8 mouse cellular contexts compared by ENCODE assay signal in the genomic region with DNA sequence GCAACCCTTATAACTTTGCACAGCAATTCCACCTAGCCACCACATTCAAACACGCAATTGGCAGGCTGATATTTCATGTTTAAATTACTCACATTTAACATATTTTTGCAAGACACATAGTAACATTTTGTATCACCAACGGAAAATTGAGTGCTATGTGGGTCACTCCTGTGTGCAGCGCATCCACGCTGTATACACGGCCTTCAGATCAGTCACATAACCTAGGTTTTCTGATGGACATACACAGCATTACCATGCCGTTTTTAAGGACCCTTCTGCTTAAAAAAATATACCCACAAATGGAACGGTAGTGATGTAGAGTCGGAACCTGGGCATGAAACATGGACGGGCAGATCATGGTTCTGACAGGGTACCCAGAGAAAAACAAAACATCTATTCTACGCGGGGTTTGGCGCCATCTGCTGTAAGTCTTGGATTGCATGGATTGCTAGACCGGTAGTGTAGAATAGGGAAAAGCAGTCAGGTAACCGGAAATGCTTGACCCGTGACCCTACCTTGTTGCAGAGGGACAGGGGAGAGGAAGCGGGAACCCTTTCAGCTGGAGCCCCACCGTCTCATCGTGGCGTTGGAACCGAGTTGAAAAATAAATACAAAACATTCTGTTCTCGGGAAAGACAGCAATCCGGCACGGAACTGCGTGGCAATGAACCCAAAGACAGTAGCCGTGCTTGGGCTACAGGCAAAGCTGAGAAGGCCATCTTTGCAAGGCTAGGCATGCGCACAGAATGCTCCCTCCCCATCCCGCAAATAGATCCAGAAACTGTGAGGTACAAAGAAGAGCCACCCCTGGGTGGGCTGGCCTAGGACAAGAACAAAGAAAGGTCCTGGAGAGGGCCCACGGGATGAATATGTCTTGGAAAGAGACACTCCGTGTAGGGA. TPM values are rescaled to one million over a fixed set of nuclear protein-coding genes. Genes with fewer than 3 reads are reported as not detected.
DNase-seq lines count a peak whose midpoint lies in the region; ATAC-seq lines count a peak whose summit lies in the region.

No protein-coding gene starts in this region.

- no peak overlapping the region for H3K27ac ChIP-seq in embryonic facial prominence, embryonic 15.5 days (replicated peaks)
- H3K27ac ChIP-seq in heart, embryonic 16.5 days (ENCODE audit: low read length), result no peak overlapping the region
- H3K27ac ChIP-seq in neural tube, embryonic 12.5 days, result no peak overlapping the region

- peaks cover 2% of the 10 kb centered on the region; the same call in 1 of the 2 replicates for H3K27me3 ChIP-seq in embryonic facial prominence, embryonic 15.5 days
- no peaks in the 10 kb centered on the region for H3K27me3 ChIP-seq in heart, embryonic 16.5 days (ENCODE audit: control insufficient read depth, insufficient read depth, low read length)
- no peaks in the 10 kb centered on the region for H3K27me3 ChIP-seq in neural tube, embryonic 12.5 days (replicated peaks)

- peaks cover 4% of the 10 kb centered on the region; the same call in 1 of the 2 replicates for H3K4me1 ChIP-seq in embryonic facial prominence, embryonic 15.5 days
- H3K4me1 ChIP-seq in heart, embryonic 16.5 days (ENCODE audit: control insufficient read depth, insufficient read depth, low read length), result no peaks in the 10 kb centered on the region
- no peaks in the 10 kb centered on the region for H3K4me1 ChIP-seq in neural tube, embryonic 12.5 days

- H3K9me3 ChIP-seq in embryonic facial prominence, embryonic 15.5 days (replicated peaks), result no peaks in the 10 kb centered on the region
- H3K9me3 ChIP-seq in heart, embryonic 16.5 days (replicated peaks; ENCODE audit: control insufficient read depth, low read length), result no peaks in the 10 kb centered on the region
- no peaks in the 10 kb centered on the region for H3K9me3 ChIP-seq in neural tube, embryonic 12.5 days

- no peak overlapping the region for H3K4me3 ChIP-seq in embryonic facial prominence, embryonic 15.5 days (replicated peaks)
- peak overlapping the region; percentile 6; the same call in 1 of the 2 replicates for H3K4me3 ChIP-seq in heart, embryonic 16.5 days (ENCODE audit: low read length)
- no peak overlapping the region for H3K4me3 ChIP-seq in neural tube, embryonic 12.5 days

- no peak for ATAC-seq in embryonic facial prominence, embryonic 15.5 days (ENCODE audit: insufficient number of reproducible peaks, low FRiP score, low TSS enrichment, low read depth)
- 0 out of 2 replicates have a peak, but pooled peaks have one; percentile 45 for ATAC-seq in heart, embryonic 16.5 days (replicated peaks; ENCODE audit: extremely low read depth, insufficient read depth, low FRiP score)
- peak; percentile 58 for ATAC-seq in neural tube, embryonic 12.5 days (ENCODE audit: low FRiP score, low read depth)

- H3K9ac ChIP-seq in embryonic facial prominence, embryonic 15.5 days, result no peak overlapping the region
- peak overlapping the region; percentile 46 for H3K9ac ChIP-seq in heart, embryonic 16.5 days (ENCODE audit: low read length)
- H3K9ac ChIP-seq in neural tube, embryonic 12.5 days, result no peak overlapping the region

- peak overlapping the region; percentile 28 for H3K4me2 ChIP-seq in embryonic facial prominence, embryonic 15.5 days (replicated peaks)
- H3K4me2 ChIP-seq in heart, embryonic 16.5 days (ENCODE audit: low read depth, low read length), result peak overlapping the region; percentile 55
- peak overlapping the region; percentile 3; the same call in 1 of the 2 replicates for H3K4me2 ChIP-seq in neural tube, embryonic 12.5 days (replicated peaks)

- 40% methylated on average over 29 of the region's 29 CpGs for WGBS in embryonic facial prominence, embryonic 15.5 days
- 36% methylated on average over 29 of the region's 29 CpGs for WGBS in heart, embryonic 16.5 days
- WGBS in neural tube, embryonic 12.5 days, result 50% methylated on average over 29 of the region's 29 CpGs

- no peaks in the 10 kb centered on the region for H3K36me3 ChIP-seq in embryonic facial prominence, embryonic 15.5 days
- no peaks in the 10 kb centered on the region for H3K36me3 ChIP-seq in heart, embryonic 16.5 days (ENCODE audit: control insufficient read depth, insufficient read depth)
- no peaks in the 10 kb centered on the region for H3K36me3 ChIP-seq in neural tube, embryonic 12.5 days

- DNase-seq in CD8-positive naive resting alpha-beta T cell, adult 2 months (ENCODE audit: low read depth in 2 of 2, low spot score in 2 of 2), result peak; percentile 11 to 32
- peak; percentile 68 for DNase-seq in adrenal gland, postnatal 25 days
- peak; percentile 80 for DNase-seq in kidney, postnatal 14 days
- peak; percentile 38 for DNase-seq in liver
- DNase-seq in thymus, postnatal 4 days, result peak; percentile 75

RNA-seq across cellular contexts. Expression of a gene that starts 16.5 kb away (rescaled TPM):
- total RNA-seq in adrenal gland, postnatal 25 days (2021), result 0.18 TPM in 1 of 2 replicates, not detected in the other
- polyA plus RNA-seq in embryonic facial prominence, embryonic 15.5 days (2015; fragmentation: Nextera tagmentation; extraction: Ambion mirVana), result 0.07 and 0.14 TPM in 2 replicates
- 0.15 TPM in 1 of 2 replicates, not detected in the other for polyA plus RNA-seq in heart, embryonic 16.5 days (2015; fragmentation: Nextera tagmentation; extraction: Ambion mirVana)
- 0.20 TPM in 1 of 2 replicates, not detected in the other for polyA plus RNA-seq in neural tube, embryonic 12.5 days (2016; fragmentation: Nextera tagmentation; extraction: Ambion mirVana)

RNA-seq across cellular contexts. Expression of a gene that starts 24.4 kb away (rescaled TPM):
- not detected in 2 replicates for total RNA-seq in adrenal gland, postnatal 25 days (2021)
- polyA plus RNA-seq in embryonic facial prominence, embryonic 15.5 days (2015; fragmentation: Nextera tagmentation; extraction: Ambion mirVana), result not detected in 2 replicates
- polyA plus RNA-seq in heart, embryonic 16.5 days (2015; fragmentation: Nextera tagmentation; extraction: Ambion mirVana), result not detected in 2 replicates
- not detected in 2 replicates for polyA plus RNA-seq in neural tube, embryonic 12.5 days (2016; fragmentation: Nextera tagmentation; extraction: Ambion mirVana)

RNA-seq across cellular contexts. Expression of a gene that starts 38.4 kb away (rescaled TPM):
- 13.8 and 15.8 TPM in 2 replicates for total RNA-seq in adrenal gland, postnatal 25 days (2021)
- 13.3 and 13.9 TPM in 2 replicates for polyA plus RNA-seq in embryonic facial prominence, embryonic 15.5 days (2015; fragmentation: Nextera tagmentation; extraction: Ambion mirVana)
- polyA plus RNA-seq in heart, embryonic 16.5 days (2015; fragmentation: Nextera tagmentation; extraction: Ambion mirVana), result 8.4 and 9.3 TPM in 2 replicates
- polyA plus RNA-seq in neural tube, embryonic 12.5 days (2016; fragmentation: Nextera tagmentation; extraction: Ambion mirVana), result 7.2 and 8.5 TPM in 2 replicates

Comparison
In these comparisons a context has a peak if more than half of its experiments do, and no peak if none do; other contexts are left out.
1. DNase-seq: peak in every context shown above with its lines; median percentile 80 in kidney, postnatal 14 days; 75 in thymus, postnatal 4 days; 68 in adrenal gland, postnatal 25 days; 38 in liver; 22 in CD8-positive naive resting alpha-beta T cell, adult 2 months.
2. H3K4me2 ChIP-seq: peak in every context shown above with its lines; median percentile 55 in heart, embryonic 16.5 days; 28 in embryonic facial prominence, embryonic 15.5 days; 3 in neural tube, embryonic 12.5 days.